Mouse (Mus musculus): ENCODE results near the gene Wnk4. TPM values are rescaled to one million over a fixed set of nuclear protein-coding genes. Genes with fewer than 3 reads are reported as not detected.
"Not testable (repeated sequence)": the region's sequence is repeated elsewhere in the genome, so short reads cannot be mapped to it uniquely, and the experiment has no call there.

Wnk4 gene
- total RNA-seq, 2 experiments from 2014 or later = 4.2 to 4.5 TPM

DNA sequence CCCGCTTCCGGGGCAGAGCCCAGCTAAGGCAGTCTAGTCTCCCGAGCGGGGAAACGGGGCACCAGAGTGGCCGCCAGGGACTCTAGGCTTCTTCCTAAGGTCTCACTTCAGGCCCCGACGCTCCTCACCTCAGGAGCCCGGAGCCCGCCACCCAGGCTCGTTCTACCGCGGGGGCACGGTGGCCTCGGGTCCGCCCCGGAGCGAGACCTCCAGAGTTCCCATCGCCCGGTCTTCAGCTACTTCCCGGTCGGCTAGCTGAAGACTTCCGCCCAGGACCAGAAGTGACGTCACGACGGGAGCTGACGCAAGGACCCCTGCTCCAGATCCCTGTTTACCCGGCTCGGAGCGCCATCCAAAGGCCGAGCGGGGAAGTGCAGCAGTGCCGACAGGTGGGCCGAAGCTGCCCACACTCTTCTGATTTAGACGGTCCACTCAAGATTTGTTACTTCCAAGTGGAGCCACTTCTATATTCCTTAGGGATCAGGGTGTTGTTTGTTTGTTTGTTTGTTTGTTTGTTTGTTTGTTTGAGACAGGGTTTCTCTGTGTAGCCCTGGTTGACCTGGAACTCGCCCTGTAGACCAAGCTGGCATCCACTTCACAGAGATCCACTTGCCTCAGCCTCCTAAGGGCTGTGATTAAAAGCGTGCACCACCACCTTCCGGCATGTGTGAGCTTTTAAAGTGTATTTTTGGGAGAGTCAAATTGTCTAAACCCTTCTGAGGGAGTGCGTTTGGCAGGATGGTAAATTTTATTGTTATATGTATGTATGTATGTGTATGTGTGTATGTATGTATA, 41.8 kb downstream of the Wnk4 start, which contains the start of gene Becn1:
TSS of gene Becn1 (minus strand) at position 283 of the 795 bp plus-strand sequence.
- peak; percentile 93 to 98 for DNase-seq (ENCODE audit: extremely low spot score in 1 of 2, low spot score in 2 of 2)
- intact Hi-C loops (cut with DNase I) = loop anchor here (5.0 kb wide), 1 partner anchor 90 kb away; no protein-coding TSS in a partner anchor

DNA sequence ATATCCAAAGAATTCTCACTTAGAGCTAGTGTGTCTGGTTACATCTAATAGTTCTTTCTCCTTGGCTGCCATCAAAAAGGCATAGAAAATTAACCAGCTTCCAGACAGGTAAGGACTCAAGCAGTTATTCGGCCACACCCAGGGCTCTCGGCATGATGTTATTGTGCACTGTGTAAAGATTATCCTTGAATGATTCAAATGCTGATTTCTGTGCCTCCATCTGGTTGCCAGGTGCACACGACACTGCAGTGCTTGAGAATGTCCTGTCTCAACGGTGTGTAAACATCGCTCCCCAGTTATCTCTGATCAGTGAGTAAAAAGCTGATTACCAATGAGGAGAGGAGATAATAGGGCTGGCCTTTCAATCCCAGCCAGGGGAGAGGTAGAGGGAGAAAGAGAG, 47.4 kb downstream of the Wnk4 start:
- DNase-seq (ENCODE audit: extremely low spot score in 1 of 2, low spot score in 2 of 2) = no peak
- intact Hi-C loops (cut with DNase I) = no loop called here

DNA sequence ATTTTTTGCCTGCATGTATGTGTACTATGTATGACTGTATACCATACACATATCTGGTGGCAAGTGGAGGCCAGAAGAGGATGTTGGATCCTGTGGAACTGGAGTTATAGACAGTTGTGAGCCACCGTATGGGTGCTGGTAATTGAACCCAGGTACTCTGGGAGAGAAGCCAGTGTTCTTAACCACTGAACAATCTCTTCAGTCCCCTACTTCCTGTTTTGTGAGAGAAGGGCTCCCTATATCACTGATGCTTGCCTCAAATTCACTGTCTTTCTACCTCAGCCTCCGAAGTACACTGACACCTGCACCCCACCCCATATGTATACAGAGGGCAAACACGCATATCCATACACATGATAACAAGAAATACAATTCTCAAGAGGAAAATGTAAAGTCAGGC, 50.7 kb downstream of the Wnk4 start:
- DNase-seq (ENCODE audit: extremely low spot score in 1 of 2, low spot score in 2 of 2) = no peak
- intact Hi-C loops (cut with DNase I) = no loop called here

- no peak for DNase-seq (ENCODE audit: extremely low spot score in 1 of 2, low spot score in 2 of 2)
- intact Hi-C loops (cut with DNase I) = no loop called here
Measured at GRCm38 (mm10) chr11:101312150-101312549, 51.8 kb downstream of the Wnk4 start.

DNA sequence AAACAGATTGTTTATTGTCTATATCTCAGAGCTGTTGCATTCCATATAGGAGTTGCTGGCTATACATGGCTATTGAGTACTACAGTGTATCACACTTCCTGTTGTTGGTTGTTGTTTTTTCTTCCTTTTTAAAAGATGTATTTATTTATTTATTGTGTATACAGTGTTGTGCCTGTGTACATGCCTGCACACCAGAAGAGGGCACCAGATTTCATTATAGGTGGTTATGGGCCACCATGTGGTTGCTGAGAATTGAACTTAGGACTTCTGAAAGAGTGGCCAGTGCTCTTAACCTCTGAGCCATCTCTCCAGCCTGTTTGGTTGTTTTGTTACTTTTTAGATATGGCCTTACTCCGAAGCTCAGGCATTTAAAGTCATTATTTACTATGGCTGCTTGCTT, 54.2 kb downstream of the Wnk4 start:
- intact Hi-C loops (cut with DNase I) = no loop called here

GRCm38 (mm10) chr11:101315082-101315650, 54.8 kb downstream of the Wnk4 start:
- intact Hi-C loops (cut with DNase I) = no loop called here
- no peak for DNase-seq (ENCODE audit: extremely low spot score in 1 of 2, low spot score in 2 of 2)

More for the DNA sequence above, 54.2 kb downstream of the Wnk4 start:
- no peak for DNase-seq (ENCODE audit: extremely low spot score in 1 of 2, low spot score in 2 of 2)

DNA sequence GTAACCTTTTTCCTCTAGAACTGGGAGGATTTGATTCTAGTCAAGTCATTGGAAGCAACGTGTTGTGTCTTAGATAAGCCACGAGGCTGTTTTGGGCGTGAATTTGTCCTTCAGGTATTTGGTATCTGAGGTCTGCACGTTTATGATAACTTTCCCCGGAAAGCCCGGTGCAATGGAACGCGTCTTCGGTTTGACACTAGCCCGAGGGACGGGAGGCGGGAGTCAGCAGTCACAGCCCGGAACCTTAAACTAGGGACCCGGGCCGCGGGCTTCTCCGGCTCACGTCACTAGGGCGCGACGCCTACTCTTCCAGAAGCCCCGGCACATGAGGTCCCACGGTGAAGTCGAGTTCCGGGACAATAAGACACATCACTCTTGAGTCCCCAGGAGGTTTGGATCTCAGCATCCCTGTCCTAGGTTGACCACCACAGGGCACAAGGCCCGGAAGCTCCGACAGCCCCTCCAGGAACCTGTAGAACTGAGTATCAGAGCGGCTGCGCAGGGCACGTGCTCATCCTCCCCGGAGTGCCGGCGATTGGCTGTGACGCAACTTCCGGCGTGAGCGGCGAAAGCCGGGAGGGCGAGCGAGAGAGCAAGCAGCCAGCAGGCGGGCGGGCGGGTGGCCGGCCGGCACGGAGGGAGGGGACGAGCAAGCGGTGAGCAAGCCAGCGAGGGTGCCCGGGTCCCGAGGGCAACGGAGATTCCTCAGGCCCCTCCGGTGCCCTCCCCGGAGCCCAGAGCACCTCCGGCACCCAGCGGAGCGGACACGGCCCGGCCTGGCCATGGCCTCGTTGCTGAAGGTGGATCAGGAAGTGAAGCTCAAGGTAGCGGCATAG, 55.5 kb downstream of the Wnk4 start, which contains the start of gene Psme3:
TSS of gene Psme3 (plus strand) at position 549 of the 836 bp plus-strand sequence.
- DNase-seq (ENCODE audit: extremely low spot score in 1 of 2, low spot score in 2 of 2) = peak; percentile 92 to 95
- intact Hi-C loops (cut with DNase I) = no loop called here

- peak in 1 of 2 experiments; percentile 66 for DNase-seq (ENCODE audit: extremely low spot score in 1 of 2, low spot score in 2 of 2)
- intact Hi-C loops (cut with DNase I) = no loop called here
Measured at GRCm38 (mm10) chr11:101316501-101316917, 56.1 kb downstream of the Wnk4 start.

- intact Hi-C loops (cut with DNase I) = loop anchor here (1.0 kb wide), 1 partner anchor 72 kb away; no protein-coding TSS in a partner anchor
- peak; percentile 51 to 79 for DNase-seq (ENCODE audit: extremely low spot score in 1 of 2, low spot score in 2 of 2)
Measured at GRCm38 (mm10) chr11:101323609-101324008, 63.2 kb downstream of the Wnk4 start.

DNA sequence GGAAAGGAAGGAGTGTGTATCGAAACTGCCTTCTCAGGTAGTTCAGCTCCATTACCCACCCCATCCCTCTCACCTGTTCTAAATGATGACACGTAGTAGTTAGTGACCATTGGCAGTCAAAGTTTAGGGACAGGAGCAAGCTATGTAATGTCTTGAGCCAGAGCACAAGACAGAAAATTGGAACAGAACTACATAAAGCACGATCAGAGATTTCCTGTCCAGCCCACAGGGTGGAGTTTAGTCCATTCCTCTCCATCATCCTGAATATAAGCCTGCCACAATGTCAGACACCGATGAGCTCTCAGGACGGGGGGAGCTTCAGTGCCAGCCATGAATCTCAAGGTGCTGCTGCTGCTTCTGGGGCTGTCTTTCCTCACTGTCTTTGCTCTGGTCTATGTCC, 64.4 kb downstream of the Wnk4 start, which contains the start of gene Aoc2:
TSS of gene Aoc2 (plus strand) at position 301 of the 400 bp plus-strand sequence.
- intact Hi-C loops (cut with DNase I) = no loop called here

GRCm38 (mm10) chr11:101325201-101325600, 64.8 kb downstream of the Wnk4 start:
- intact Hi-C loops (cut with DNase I); DNase-seq (ENCODE audit: extremely low spot score in 1 of 2, low spot score in 2 of 2): not testable (repeated sequence)

More for the DNA sequence above, 64.4 kb downstream of the Wnk4 start, which contains the start of gene Aoc2:
- no peak for DNase-seq (ENCODE audit: extremely low spot score in 1 of 2, low spot score in 2 of 2)

GRCm38 (mm10) chr11:101326147-101326546, 65.8 kb downstream of the Wnk4 start:
- no peak for DNase-seq (ENCODE audit: extremely low spot score in 1 of 2, low spot score in 2 of 2)
- intact Hi-C loops (cut with DNase I) = no loop called here

Other genes starting within 250 kb of the Wnk4 start
- gene Naglu, start 190.6 kb upstream of the Wnk4 start, total RNA-seq (2021) = 10 to 100 TPM in 1 of 2 experiments, 1 to 10 TPM in 1; 9.4 to 10.2 TPM
- under 1 TPM; 0.43 to 0.79 TPM for gene Hsd17b1, start 182.2 kb upstream of the Wnk4 start, total RNA-seq (2021)
- gene Coasy, start 178.0 kb upstream of the Wnk4 start, total RNA-seq (2021) = 10 to 100 TPM; 32.3 to 32.4 TPM
- 10 to 100 TPM; 52.8 to 55.8 TPM for gene Mlx, start 173.3 kb upstream of the Wnk4 start, total RNA-seq (2021)
- 1 to 10 TPM; 4.4 to 4.8 TPM for gene Psmc3ip, start 165.1 kb upstream of the Wnk4 start, total RNA-seq (2021)
- gene Retreg3, start 140.7 kb upstream of the Wnk4 start, total RNA-seq (2021) = 10 to 100 TPM; 54.5 to 55.0 TPM
- 10 to 100 TPM; 45.6 to 49.6 TPM for gene Tubg1, start 140.6 kb upstream of the Wnk4 start, total RNA-seq (2021)
- gene Tubg2, start 104.7 kb upstream of the Wnk4 start, total RNA-seq (2021) = 10 to 100 TPM; 46.6 to 48.8 TPM
- 10 to 100 TPM; 44.2 to 54.1 TPM for gene Cntnap1, start 90.0 kb upstream of the Wnk4 start, total RNA-seq (2021)
- gene Plekhh3, start 89.2 kb upstream of the Wnk4 start, total RNA-seq (2021) = 1 to 10 TPM; 5.9 to 8.0 TPM
- under 1 TPM in 1 of 2 experiments, not detected in 1; 0.41 TPM for gene Ccr10, start 85.1 kb upstream of the Wnk4 start, total RNA-seq (2021)
- 10 to 100 TPM; 26.4 to 28.3 TPM for gene Ezh1, start 34.1 kb upstream of the Wnk4 start, total RNA-seq (2021)
- 10 to 100 TPM; 57.4 to 59.1 TPM for gene Ramp2, start 14.5 kb upstream of the Wnk4 start, total RNA-seq (2021)
- 10 to 100 TPM; 80.9 to 82.0 TPM for gene Vps25, start 6.9 kb upstream of the Wnk4 start, total RNA-seq (2021)
- under 1 TPM; 0.15 to 0.41 TPM for gene Cntd1, start 18.4 kb downstream of the Wnk4 start, total RNA-seq (2021)
- 100 to 1,000 TPM in 1 of 2 experiments, 10 to 100 TPM in 1; 95.7 to 101 TPM for gene Coa3, start 18.5 kb downstream of the Wnk4 start, total RNA-seq (2021)
- 100 to 1,000 TPM; 174 to 188 TPM for gene Becn1, start 41.7 kb downstream of the Wnk4 start, total RNA-seq (2021)
- gene Psme3, start 55.6 kb downstream of the Wnk4 start, total RNA-seq (2021) = 100 to 1,000 TPM; 100 to 108 TPM
- 1 to 10 TPM; 3.2 to 3.4 TPM for gene Aoc2, start 64.5 kb downstream of the Wnk4 start, total RNA-seq (2021)
- gene Aoc3, start 70.0 kb downstream of the Wnk4 start, total RNA-seq (2021) = 1 to 10 TPM; 1.4 to 2.0 TPM
- not detected for gene G6pc, start 107.0 kb downstream of the Wnk4 start, total RNA-seq (2021)
- gene Aarsd1, start 157.0 kb downstream of the Wnk4 start, total RNA-seq (2021) = 10 to 100 TPM; 45.1 to 45.2 TPM
- gene Gm27029, start 164.2 kb downstream of the Wnk4 start, total RNA-seq (2021) = 1 to 10 TPM; 6.4 to 6.9 TPM
- 10 to 100 TPM; 24.4 to 26.0 TPM for gene Rundc1, start 164.5 kb downstream of the Wnk4 start, total RNA-seq (2021)
- 1 to 10 TPM; 3.4 TPM for gene Ptges3l, start 164.8 kb downstream of the Wnk4 start, total RNA-seq (2021)
- 10 to 100 TPM; 49.9 to 58.1 TPM for gene Rpl27, start 181.7 kb downstream of the Wnk4 start, total RNA-seq (2021)
- 1 to 10 TPM; 1.8 to 2.8 TPM for gene Ifi35, start 187.8 kb downstream of the Wnk4 start, total RNA-seq (2021)
- gene Rnd2, start 204.4 kb downstream of the Wnk4 start, total RNA-seq (2021) = 100 to 1,000 TPM; 111 to 115 TPM
- 10 to 100 TPM; 50.3 to 54.3 TPM for gene Vat1, start 205.7 kb downstream of the Wnk4 start, total RNA-seq (2021)

All from left cerebral cortex, postnatal 10 days (tissue).